Mouse (Mus musculus) kidney, postnatal 25 days (tissue): Measurements from ENCODE around the gene Cryzl2.

Experiments
- DNase-seq, 2 experiments: peaks; one replicate each; pipeline ENCODE4 v3.0.0; 2021; ENCODE audit warnings: mixed read lengths in 2 of 2

Gene Cryzl2

GRCm38 (mm10) chr1:157443723-157444561 lies 14.4 kb upstream of the Cryzl2 start:
- DNase-seq = no peak

DNA sequence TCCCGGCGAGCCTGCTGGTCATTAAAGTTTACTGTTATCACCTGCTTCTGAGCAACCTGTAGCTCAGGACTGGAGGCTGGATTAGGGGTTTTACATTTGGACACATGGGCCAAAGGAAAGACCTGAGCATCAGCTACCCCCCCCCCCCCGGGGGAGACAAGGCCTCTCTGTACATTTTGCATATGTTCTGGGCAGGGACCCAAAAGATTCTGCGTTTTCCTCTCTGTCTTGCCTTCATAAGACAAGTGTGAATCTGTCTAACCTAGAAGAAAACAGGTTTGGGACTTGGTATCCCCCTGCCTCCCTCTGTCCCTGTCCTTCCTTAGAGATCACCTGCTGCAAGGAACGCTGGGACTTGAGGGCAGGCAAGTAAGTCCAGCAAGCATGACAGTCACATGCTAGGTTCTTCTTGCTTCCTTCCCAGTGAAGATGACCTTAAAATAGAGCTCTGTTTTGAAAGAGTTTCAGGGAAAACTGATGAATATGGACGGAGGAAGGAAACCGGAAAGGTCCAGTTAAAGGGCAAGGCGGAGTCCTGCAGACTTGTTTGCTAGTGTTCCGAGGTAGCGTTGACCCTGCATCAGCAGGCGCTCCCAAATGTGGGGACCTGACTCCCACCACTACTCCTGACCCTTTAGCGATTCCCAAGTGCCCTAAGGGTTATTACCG lies 13.6 kb upstream of the Cryzl2 start:
- DNase-seq = no peak

DNA sequence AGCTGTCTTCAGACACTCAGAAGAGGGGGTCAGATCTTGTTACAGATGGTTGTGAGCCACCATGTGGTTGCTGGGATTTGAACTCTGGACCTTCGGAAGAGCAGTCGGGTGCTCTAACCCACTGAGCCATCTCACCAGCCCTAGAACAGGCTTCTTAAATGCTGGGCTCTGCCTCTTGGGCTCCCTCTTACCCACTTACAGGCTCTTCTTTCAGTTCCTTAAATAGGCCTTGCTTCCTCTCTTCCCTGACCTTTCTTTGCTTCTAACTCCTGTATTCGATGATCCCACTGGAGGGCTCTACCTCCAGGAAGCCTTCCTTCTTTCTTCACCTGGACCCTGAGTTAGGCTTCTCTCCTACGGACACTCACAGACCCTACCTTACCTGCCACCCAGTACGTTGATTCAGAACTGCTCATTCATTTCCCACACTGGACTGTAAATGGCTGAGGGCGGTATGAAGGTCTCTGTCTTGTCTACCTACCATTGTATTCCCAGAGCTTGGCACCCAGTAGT lies 12.9 kb upstream of the Cryzl2 start:
- no peak for DNase-seq

- DNase-seq = peak; percentile 86
Measured at GRCm38 (mm10) chr1:157446325-157446724, 12.1 kb upstream of the Cryzl2 start.

GRCm38 (mm10) chr1:157447142-157447541 lies 11.2 kb upstream of the Cryzl2 start:
- DNase-seq = no peak

GRCm38 (mm10) chr1:157448164-157448804 lies 10.1 kb upstream of the Cryzl2 start:
- peak in 1 of 2 experiments; percentile 22 for DNase-seq

GRCm38 (mm10) chr1:157448805-157449188 lies 9.6 kb upstream of the Cryzl2 start:
- DNase-seq = peak; percentile 40 to 62

DNA sequence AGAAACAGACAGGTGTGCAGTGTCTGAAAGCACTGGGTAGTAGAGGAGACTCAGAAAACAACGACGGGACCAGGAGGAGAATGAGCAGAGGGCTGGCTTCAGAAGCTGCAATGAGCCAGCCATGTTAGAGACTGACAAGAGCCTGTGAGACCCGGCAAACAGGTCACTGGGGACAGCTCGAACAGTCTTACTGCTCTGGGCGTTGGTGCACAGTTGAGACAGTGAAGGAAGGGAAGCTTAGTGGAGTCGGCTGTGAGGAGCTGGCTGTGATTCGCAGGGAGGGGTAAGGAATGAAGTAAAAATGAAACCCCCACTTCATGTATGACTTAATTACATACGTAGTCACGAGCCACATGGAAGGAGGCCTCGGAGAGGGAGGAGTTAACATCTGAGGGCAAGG lies 8.8 kb upstream of the Cryzl2 start:
- peak in 1 of 2 experiments; percentile 55 for DNase-seq

DNA sequence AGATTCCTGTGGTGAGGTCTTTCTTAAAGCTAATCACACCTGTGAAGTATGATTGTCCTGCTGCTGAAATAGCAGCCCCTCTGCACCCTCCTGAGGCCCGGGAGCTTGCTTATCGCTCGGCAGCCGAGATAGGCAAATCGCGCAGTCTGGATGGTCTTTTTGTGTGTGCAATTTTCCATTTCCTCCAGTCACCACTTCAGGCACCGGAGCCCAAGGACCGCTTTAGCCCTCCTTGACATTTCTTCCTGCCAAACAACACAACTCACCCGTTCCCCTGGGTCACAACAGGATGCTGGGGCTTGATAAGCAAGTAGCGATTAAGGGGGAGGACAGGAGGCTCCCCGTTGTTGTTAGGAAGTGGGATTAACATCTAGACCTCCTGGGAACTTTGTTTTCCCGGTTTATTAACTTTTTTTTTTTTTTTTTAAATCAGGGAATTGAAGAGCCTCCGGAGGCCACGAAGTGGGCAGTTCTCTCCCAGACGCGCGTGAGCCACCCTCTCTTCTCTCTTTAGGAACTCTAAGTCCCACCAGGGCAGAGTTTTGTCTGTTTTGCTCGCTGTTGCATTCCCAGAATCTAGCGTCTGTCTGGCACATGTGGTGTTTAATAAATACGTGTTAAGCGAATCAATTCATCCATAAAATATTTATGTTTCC lies 8.3 kb upstream of the Cryzl2 start:
- peak; percentile 68 to 87 for DNase-seq

- no peak for DNase-seq
Measured at GRCm38 (mm10) chr1:157452284-157452683, 6.1 kb upstream of the Cryzl2 start.

DNA sequence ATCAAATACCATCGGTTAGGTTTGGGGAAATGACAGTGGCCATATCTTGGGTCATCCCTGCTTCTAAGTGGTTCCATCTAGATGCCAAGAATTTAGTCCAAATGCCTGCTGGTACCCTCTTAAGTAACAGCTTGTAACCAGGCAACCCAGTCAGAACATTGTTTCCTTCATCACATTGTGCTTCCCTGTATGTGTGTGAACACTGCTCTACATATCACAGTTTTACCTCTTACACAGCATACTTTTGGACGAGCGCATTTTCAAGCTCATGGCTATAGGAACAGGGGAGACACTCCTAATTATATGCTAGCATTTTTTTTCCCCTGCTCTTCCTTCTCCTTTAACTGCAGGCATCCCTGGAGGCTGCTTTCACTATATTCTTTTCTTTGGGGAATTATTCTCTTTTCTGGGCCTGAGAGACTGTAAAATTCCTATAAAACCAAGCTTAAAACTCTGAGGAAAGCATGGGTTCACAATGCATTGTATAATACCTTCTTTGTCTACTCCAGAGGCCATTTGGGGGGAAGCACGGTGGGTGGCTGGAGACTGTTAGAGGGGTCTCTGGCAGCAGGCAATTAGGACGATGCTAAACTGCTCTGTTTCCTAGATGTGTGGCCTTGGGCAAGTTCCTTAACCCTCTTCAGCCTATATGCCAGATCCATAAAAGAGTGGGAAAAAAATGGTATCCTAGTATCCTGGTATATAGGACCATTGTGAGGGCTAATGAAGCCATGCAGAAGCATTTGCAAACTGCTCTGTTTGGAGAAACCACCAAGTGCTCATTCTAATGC lies 5.4 kb upstream of the Cryzl2 start:
- DNase-seq = no peak

DNA sequence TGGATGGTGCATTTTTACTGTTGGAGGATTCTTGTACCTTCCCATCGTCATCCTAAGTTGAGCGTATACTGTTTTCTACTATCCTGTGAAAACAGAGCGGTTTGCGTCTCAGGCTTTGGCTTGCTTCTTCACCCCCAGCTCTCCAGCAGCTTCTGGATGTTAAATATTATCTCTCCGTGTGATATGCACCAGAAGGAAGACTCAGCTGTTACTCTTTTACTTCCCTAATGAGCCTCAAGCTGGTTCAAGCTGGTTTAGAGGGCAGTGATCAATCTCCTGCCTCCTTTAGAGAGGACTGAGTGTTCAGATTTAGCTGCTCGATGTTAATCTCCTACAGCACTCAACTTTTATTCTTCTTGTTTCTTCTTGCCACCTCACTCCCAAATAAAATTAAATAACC lies 3.5 kb upstream of the Cryzl2 start:
- DNase-seq = peak; percentile 61 to 75

GRCm38 (mm10) chr1:157457789-157458188 lies 588 bp upstream of the Cryzl2 start:
- DNase-seq = peak; percentile 31 to 57

DNA sequence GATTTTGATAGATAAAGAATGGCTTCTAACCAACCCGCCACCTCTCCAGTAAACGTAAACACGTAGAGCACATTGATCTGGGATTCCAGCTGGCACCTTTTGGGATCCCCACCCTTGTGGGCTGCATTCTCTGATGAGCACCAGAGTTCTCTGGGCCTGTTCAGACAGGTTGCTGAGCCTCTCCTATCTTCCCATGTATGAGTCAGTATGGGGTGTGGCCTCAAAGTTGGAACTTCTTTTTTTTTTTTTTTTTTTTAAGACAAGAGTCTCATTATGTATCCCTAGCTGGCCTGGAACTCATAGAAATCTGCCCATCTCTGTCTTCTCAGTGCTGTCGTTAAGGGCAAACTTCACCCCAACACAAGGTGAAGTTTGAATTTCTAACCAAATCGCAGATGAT lies 1.5 kb downstream of the Cryzl2 start:
- DNase-seq = no peak

DNA sequence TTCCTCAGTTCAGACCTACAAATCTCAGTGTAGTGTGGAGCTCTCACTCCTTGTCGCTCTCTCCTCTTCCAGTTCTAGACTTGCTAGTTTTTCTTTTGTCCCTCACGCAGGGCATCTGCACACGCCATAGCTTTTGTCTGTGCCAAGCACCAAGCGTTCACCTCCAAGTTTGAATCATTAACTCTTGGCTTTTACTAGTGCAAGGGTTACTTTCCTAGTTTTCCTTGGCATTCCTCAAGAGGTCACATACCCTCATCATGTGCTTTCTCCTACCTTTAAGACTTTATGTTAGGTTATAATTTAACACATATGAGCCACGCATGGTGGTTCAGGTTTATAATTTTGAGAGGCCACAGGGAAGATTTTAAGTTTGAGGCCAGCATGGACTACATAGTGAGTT lies 2.9 kb downstream of the Cryzl2 start:
- peak; percentile 33 to 66 for DNase-seq

- no peak for DNase-seq
Measured at GRCm38 (mm10) chr1:157462336-157462735, 4.0 kb downstream of the Cryzl2 start.

- DNase-seq = peak; percentile 52 to 83
Measured at GRCm38 (mm10) chr1:157465194-157465593, 6.8 kb downstream of the Cryzl2 start.

- DNase-seq = no peak
Measured at GRCm38 (mm10) chr1:157467866-157468265, 9.5 kb downstream of the Cryzl2 start.

DNA sequence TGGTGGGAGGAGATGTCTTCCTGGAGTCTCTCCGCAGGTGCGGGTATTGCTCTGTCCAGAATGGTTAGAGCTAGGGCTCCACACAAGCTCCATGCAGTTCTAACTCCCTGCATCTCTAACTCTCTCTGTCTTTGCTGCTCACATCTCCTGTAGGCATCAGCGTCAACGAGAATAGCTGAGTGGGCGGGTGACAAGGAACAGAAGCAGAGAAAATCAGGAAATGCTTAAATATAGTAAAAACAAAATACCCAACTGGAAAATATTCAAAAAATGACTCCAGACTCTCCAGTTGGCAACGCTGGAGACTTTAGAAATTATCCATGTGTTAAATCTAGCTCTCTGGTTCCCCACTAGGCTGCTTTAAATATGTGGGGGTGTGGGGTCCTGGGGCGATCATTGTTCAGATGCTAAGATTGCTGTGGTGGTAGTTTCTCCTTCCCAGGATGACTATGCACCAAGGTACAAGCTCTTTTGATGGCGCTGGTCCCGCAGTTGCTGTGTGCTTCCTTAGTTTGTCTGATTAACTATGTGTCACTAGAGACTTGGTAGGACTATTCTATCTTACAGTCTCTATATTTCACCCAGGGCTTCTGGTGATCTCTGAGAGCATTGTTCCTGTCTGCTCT lies 12.5 kb downstream of the Cryzl2 start:
- DNase-seq = no peak

- DNase-seq = no peak
Measured at GRCm38 (mm10) chr1:157472716-157473115, 14.3 kb downstream of the Cryzl2 start.

DNA sequence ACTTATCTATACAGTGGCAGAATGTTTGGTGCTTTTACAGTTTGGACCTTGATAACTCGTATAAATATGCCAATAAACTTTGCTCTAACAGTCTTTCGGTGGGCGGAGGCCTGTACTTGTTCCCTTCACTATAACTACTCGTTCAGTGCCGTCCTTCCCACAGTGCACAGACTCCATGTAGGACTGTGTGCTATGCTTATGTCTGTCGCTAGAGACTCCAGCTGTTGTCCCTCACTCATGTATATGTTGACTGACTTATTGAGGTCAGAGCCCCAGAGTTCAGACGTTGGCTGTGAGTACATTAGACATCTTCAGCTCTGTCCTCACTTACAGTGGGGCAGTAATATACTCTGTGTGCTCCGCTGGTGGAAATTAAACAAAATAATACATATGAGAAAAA lies 16.5 kb downstream of the Cryzl2 start:
- no peak for DNase-seq

GRCm38 (mm10) chr1:157476231-157476630 lies 17.9 kb downstream of the Cryzl2 start:
- DNase-seq = no peak
